Mouse (Mus musculus) stomach, embryonic 15.5 days (tissue): Measurements from ENCODE around the gene Rfx1. TPM values are rescaled to one million over a fixed set of nuclear protein-coding genes. Genes with fewer than 3 reads are reported as not detected.

ENCODE experiments used
- ATAC-seq: fragments of 200-750 bp; cut with Nextera tagmentation; 2 replicates; pipeline ENCODE4 v1.8.0; 2017; ENCODE audit warnings: low read depth, moderate number of reproducible peaks, moderate TSS enrichment; ENCODE audit not compliant: insufficient read depth, low FRiP score
- H3K27ac ChIP-seq: fragments of 300-500 bp; sonication (generic); 2 replicates; pipeline ENCODE4 v1.5.1; 2015; ENCODE audit warnings: mild to moderate bottlenecking, inconsistent platforms
- H3K27me3 ChIP-seq: fragments of 300-500 bp; sonication (generic); replicated peaks from 2 replicates; pipeline ENCODE4 v1.6.1; 2015; ENCODE audit warnings: inconsistent platforms
- H3K36me3 ChIP-seq: fragments of 300-500 bp; sonication (generic); 2 replicates; pipeline ENCODE4 v1.6.1; 2015; ENCODE audit warnings: inconsistent platforms
- H3K4me1 ChIP-seq: fragments of 300-500 bp; sonication (generic); 2 replicates; pipeline ENCODE4 v1.6.1; 2015; ENCODE audit warnings: inconsistent platforms
- H3K4me2 ChIP-seq: fragments of 300-500 bp; sonication (generic); 2 replicates; pipeline ENCODE4 v1.6.1; 2015; ENCODE audit warnings: mild to moderate bottlenecking, inconsistent platforms
- H3K4me3 ChIP-seq: fragments of 300-500 bp; sonication (generic); replicated peaks from 2 replicates; pipeline ENCODE4 v1.5.1; 2015; ENCODE audit warnings: inconsistent platforms
- H3K9ac ChIP-seq: fragments of 300-500 bp; sonication (generic); 2 replicates; pipeline ENCODE4 v1.6.1; 2015; ENCODE audit warnings: inconsistent platforms
- H3K9me3 ChIP-seq: fragments of 300-500 bp; sonication (generic); 2 replicates; pipeline ENCODE4 v1.6.1; 2016; ENCODE audit warnings: inconsistent platforms
- WGBS: fragments of 180-500 bp; shearing (Covaris S2); methylation state at CpG from one replicate; pipeline ENCODE4 v1.1.7; 2015; 5-methylcytosine and 5-hydroxymethylcytosine counted together
- polyA plus RNA-seq: library from polyadenylated mRNA; unstranded; fragments of >200 nt; fragmentation: Nextera tagmentation; extraction: Ambion mirVana; gene quantifications from 2 replicates; pipeline ENCODE4 v1.2.1, GENCODE M21; 2015

Rfx1 gene
- polyA plus RNA-seq, 1 experiment from 2014 or later: 8.0 TPM

DNA sequence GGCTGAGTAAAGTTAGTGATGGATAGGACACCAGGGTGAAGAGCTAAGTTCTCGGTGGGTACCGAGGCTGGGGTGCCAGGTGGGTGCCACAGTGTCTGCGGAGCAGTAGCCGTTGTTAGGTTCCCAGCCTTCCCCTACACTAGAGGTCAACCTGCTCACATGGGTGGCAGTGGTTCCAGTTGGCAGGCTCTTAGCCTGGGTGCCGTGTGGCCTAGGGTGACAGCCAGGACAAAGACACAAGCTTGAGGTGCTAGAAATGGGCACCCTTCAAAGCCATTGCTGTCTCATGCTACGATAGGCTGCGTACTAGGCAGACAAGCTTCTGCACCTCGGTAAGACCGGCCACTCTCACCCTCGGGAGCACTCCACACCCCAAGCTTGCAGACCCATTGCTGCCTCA, 5.7 kb downstream of the Rfx1 start:
- no peak for ATAC-seq
- Histone ChIP-seq H3K4me2 (no peak overlapping the region), H3K4me3 (no peak overlapping the region), H3K4me1 (peaks cover 48% of the 10 kb centered on the region), H3K36me3 (peaks cover 3% of the 10 kb centered on the region; the same call in 1 of the 2 replicates), H3K9ac (no peak overlapping the region), H3K27me3 (no peaks in the 10 kb centered on the region), H3K27ac (no peak overlapping the region), H3K9me3 (no peaks in the 10 kb centered on the region)
- 88% methylated on average over 10 of the region's 10 CpGs for WGBS

DNA sequence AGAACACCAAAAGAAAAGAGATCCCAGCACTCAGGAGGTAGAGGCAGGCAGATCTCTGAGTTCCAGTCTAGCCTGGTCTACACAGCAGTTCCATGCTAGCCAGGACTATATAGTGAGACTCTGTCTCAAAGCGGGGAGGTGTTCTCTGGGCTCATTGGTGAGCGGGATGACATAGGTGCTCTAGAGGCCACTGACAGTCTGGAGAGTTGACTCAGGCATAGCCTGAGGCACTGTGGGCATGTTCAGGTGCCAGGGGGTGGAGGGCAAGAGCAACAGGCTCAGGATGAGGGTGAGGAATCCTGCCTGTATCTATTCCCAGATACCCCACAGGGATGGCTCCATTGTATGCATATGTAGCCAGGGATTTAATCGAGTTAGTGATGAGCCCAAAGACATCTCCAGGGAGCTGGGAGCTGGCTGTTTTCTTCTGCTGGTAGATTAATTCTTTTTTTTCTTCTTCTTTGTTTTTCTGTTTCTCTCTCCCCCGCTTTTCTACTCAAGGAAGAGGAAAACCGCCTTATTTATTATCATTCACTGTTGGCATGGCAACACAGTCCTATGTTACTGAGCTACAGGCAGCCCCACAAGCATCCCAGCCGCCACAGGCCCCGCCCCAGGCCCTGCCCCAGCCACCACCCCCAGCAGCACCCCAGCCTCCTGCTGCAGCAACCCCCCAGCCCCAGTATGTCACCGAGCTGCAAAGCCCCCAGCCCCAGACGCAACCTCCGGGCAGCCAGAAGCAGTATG, 6.8 kb downstream of the Rfx1 start:
- H3K4me3 ChIP-seq: no peak overlapping the region
- H3K27ac ChIP-seq: no peak overlapping the region
- H3K27me3 ChIP-seq: no peaks in the 10 kb centered on the region
- ATAC-seq: no peak
- H3K36me3 ChIP-seq: peaks cover 3% of the 10 kb centered on the region; the same call in 1 of the 2 replicates
- no peak overlapping the region for H3K9ac ChIP-seq
- no peak overlapping the region for H3K4me2 ChIP-seq
- H3K4me1 ChIP-seq: peaks cover 38% of the 10 kb centered on the region
- no peaks in the 10 kb centered on the region for H3K9me3 ChIP-seq
- WGBS: 63% methylated on average over 10 of the region's 10 CpGs

DNA sequence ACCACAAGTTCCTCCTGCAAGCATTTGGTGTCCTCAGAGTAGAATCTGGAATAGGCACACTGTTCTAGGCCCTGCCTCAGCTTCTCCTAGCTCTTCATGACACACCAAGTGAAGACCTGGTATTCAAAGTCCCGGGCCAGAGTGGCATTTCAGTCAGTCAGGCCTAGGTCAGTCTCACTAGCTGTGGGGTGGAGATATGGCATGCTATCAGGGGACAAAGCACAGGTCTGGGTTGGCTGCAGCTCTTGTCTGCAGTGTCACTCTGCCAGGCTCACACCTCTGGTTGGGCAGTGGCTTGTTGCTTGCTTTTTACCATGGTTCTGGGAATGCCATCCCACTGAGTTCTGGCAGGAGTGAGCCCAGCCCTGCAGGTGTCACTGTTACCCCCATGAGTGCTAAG, 9.8 kb downstream of the Rfx1 start:
- no peaks in the 10 kb centered on the region for H3K9me3 ChIP-seq
- H3K27me3 ChIP-seq: no peaks in the 10 kb centered on the region
- WGBS: 84% methylated on average over 1 of the region's 1 CpGs
- no peak overlapping the region for H3K27ac ChIP-seq
- H3K9ac ChIP-seq: no peak overlapping the region
- peaks cover 15% of the 10 kb centered on the region for H3K36me3 ChIP-seq
- no peak overlapping the region for H3K4me2 ChIP-seq
- H3K4me1 ChIP-seq: peaks cover 19% of the 10 kb centered on the region
- no peak overlapping the region for H3K4me3 ChIP-seq
- ATAC-seq: no peak

DNA sequence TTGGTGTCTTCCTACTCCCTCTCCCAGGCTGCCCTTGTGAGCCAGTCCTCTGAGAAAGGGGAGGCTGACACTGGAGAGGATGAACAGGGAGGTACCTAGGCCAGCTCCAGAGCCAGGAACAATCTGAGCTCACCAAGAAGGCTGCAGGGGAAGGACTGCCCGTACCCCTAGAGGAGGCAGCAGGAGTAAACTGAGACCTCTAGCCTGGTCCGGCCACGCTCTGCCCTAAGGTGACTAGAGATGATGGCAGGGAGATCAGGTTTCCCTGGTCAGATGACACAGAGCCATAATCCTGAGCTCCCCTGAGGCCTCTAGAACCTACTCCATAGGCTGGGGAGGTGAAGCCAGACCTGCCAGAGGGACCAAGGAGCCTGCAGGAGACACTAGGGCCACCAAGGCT, 10.2 kb downstream of the Rfx1 start:
- 72% methylated on average over 3 of the region's 3 CpGs for WGBS
- Histone ChIP-seq H3K27ac (no peak overlapping the region), H3K4me1 (peaks cover 15% of the 10 kb centered on the region; the same call in 1 of the 2 replicates), H3K9ac (no peak overlapping the region), H3K4me3 (no peak overlapping the region), H3K9me3 (no peaks in the 10 kb centered on the region), H3K36me3 (peaks cover 16% of the 10 kb centered on the region), H3K4me2 (no peak overlapping the region), H3K27me3 (no peaks in the 10 kb centered on the region)
- no peak for ATAC-seq

DNA sequence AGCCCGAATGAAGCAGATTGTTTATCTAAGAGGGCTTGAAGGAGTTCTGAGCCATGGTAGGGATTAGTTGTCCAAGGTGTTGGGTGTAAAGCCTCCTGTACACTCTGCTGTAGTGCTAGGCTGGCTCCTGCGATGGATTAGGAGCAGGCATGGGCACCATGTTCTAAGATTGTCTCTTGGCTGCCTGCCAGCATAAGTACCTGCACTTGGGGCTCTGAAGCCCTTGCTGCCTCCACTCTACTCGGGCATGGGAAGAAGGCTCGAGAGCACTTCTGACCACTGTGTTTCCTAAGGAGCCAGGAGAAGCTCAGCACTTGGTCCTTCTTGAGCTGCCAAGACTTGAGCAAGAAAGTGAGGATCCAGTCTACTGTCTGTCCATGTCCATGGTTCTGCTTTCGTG, 12.6 kb downstream of the Rfx1 start:
- H3K36me3 ChIP-seq: peaks cover 31% of the 10 kb centered on the region
- no peaks in the 10 kb centered on the region for H3K9me3 ChIP-seq
- H3K27ac ChIP-seq: no peak overlapping the region
- H3K4me2 ChIP-seq: no peak overlapping the region
- no peak for ATAC-seq
- WGBS: 74% methylated on average over 5 of the region's 5 CpGs
- H3K4me3 ChIP-seq: no peak overlapping the region
- H3K4me1 ChIP-seq: 0 out of 2 replicates have a peak, but pooled peaks cover 3% of the 10 kb centered on the region
- H3K9ac ChIP-seq: no peak overlapping the region
- no peaks in the 10 kb centered on the region for H3K27me3 ChIP-seq

DNA sequence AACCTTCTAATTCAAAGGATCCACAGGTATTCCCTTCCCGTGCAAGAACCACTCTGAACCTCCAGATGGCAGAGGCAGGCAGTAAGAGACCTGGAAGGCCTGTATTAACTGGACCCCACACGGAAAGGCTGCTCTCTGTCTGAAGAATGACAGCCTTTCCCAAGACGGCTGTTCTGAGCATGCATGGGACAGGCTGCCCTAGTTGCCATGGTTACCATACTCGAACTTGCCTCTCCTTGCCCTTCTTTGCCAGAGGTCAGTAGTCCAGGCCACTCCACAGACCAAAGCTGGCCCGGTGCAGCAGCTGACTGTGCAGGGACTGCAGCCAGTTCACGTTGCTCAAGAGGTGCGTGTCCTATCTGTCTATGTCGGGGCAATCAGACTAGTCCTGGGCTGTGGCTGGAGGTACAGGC, 17.2 kb downstream of the Rfx1 start:
- H3K27me3 ChIP-seq: no peaks in the 10 kb centered on the region
- H3K9ac ChIP-seq: no peak overlapping the region
- 0 out of 2 replicates have a peak, but pooled peaks cover 3% of the 10 kb centered on the region for H3K4me1 ChIP-seq
- 35% methylated on average over 8 of the region's 8 CpGs for WGBS
- no peaks in the 10 kb centered on the region for H3K9me3 ChIP-seq
- no peak overlapping the region for H3K27ac ChIP-seq
- H3K4me3 ChIP-seq: no peak overlapping the region
- no peak overlapping the region for H3K4me2 ChIP-seq
- peak; percentile 37; the same call in 1 of the 2 replicates for ATAC-seq
- H3K36me3 ChIP-seq: peaks cover 46% of the 10 kb centered on the region

DNA sequence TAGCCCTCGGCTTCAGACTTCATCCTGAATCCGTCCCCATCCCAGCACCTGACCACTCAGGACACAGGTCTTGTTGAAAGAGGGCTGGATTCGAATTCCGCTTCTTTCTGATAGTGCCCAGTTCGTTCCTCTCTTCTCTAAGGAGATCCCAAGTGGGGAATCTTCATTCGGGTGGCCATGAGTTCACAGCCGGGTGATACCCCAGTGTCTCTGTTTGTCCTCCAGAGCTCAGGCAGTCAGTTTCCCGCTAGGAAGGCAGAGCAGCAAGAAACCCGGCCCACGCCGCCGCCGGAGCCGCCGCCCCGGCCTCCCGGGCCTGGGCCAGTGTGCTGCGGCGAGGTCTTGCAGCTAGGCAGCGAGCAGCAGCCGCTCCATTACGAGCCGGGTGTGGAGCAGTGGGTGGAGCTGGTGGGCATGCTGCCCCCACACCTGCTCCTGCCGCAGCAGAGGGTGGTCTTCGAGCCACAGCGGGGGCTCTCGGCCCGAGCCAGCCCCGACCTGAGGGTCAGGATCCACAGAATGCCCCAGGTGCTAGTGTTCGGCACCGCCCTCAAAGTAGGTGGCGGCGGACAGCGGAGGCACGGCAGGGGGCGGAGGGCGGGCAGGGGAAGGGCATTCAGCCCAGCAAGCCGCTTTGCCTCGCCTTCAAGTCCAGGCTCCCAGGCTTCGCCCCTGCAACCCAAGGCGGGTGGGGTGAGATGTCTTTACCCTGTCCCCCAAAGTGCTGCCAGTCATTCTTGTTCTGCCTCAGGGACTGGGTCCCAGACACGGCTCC, 17.9 kb downstream of the Rfx1 start:
- no peak overlapping the region for H3K9ac ChIP-seq
- H3K9me3 ChIP-seq: no peaks in the 10 kb centered on the region
- no peak overlapping the region for H3K4me3 ChIP-seq
- ATAC-seq: no peak
- no peaks in the 10 kb centered on the region for H3K27me3 ChIP-seq
- no peak overlapping the region for H3K27ac ChIP-seq
- H3K4me1 ChIP-seq: 0 out of 2 replicates have a peak, but pooled peaks cover 3% of the 10 kb centered on the region
- H3K4me2 ChIP-seq: peak overlapping the region; percentile 30
- H3K36me3 ChIP-seq: peaks cover 46% of the 10 kb centered on the region
- WGBS: 57% methylated on average over 42 of the region's 42 CpGs

DNA sequence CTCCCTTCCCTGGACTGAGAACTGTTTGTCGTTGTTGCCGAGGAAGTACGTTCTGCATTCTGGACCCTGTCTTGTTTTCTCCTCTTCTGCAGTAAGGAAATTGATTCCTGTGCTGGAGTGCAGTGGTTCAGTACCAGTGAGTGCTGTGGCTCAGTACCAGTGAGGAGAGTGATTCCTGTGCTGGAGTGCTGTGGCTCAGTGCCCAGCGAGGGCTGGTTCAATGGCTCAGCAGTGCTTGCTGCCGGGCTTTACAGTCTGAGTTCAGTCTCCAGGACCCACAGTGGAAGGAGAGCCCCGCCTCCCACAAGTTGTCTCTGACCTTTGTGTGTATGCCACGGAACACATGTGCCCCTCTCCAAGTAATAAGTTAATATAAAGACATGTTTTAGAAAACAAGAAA, 20.5 kb downstream of the Rfx1 start:
- WGBS: 89% methylated on average over 7 of the region's 7 CpGs
- Histone ChIP-seq H3K4me1 (0 out of 2 replicates have a peak, but pooled peaks cover 3% of the 10 kb centered on the region), H3K9me3 (no peaks in the 10 kb centered on the region), H3K4me2 (no peak overlapping the region), H3K9ac (no peak overlapping the region), H3K27ac (no peak overlapping the region), H3K27me3 (no peaks in the 10 kb centered on the region), H3K36me3 (peaks cover 37% of the 10 kb centered on the region), H3K4me3 (no peak overlapping the region)
- no peak for ATAC-seq

DNA sequence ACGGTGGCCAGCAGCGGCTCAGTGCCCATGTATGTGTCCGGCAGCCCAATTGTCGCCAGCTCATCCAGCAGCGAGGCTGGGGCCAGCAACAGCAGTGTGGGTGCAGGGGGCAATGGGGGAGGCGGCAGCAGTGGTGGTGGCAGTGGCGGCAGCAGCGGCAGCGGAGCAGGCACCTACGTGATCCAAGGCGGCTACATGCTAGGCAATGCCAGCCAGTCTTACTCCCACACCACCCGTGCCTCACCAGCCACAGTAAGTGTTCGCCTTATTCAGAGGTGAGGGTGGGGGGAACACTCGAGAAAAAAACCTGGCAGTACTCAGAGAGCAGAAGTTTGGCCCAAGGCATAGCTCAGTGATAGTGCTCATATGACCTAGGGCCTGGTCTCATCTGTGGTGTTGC, 21.2 kb downstream of the Rfx1 start:
- ATAC-seq: no peak
- Histone ChIP-seq H3K36me3 (peaks cover 36% of the 10 kb centered on the region), H3K27me3 (no peaks in the 10 kb centered on the region), H3K9me3 (no peaks in the 10 kb centered on the region), H3K4me3 (no peak overlapping the region), H3K4me1 (0 out of 2 replicates have a peak, but pooled peaks cover 3% of the 10 kb centered on the region), H3K4me2 (no peak overlapping the region), H3K27ac (no peak overlapping the region), H3K9ac (no peak overlapping the region)
- 95% methylated on average over 14 of the region's 14 CpGs for WGBS

DNA sequence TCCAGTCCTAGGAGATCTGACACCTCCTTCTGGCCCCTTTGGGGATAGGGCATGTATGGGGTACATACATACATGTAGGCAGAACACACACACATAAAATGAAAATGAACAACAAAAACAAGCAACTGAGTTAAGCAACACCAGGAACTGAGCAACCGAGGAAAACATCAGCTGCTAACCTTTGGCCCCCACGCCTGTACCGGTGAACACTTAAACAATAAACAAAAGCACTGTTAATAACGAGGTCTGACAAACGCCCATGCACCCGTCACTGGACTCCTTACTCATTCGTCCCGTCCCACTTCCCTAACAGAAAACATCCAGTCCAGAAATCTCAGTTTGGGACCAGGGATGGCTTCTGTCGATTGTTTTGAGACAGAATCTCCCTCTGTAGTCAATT, 22.6 kb downstream of the Rfx1 start:
- Histone ChIP-seq H3K4me2 (no peak overlapping the region), H3K27me3 (no peaks in the 10 kb centered on the region), H3K27ac (no peak overlapping the region), H3K9ac (no peak overlapping the region), H3K4me3 (no peak overlapping the region), H3K36me3 (peaks cover 42% of the 10 kb centered on the region), H3K4me1 (no peaks in the 10 kb centered on the region), H3K9me3 (no peaks in the 10 kb centered on the region)
- no peak for ATAC-seq
- WGBS: 67% methylated on average over 9 of the region's 9 CpGs

DNA sequence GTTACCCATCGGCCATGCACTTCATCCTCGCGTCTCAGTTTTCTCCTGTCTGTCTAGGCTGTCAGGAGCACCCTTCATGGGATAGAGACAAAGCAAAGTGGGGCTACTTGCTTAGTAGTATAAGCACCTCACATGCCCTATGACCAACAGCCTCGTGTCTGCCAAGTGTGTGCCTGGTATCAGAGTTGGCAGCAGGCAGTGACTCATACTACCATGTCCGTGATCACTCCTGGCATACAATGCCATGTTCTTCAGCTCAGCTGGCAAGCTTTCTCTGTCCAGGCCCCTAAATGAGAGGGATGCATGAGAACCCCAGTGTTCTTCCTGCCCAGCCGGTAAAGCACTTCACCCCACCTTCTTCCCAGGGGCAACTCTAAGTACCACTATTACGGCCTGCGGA, 24.0 kb downstream of the Rfx1 start:
- Histone ChIP-seq H3K27me3 (no peaks in the 10 kb centered on the region), H3K4me2 (no peak overlapping the region), H3K36me3 (peaks cover 53% of the 10 kb centered on the region), H3K4me1 (no peaks in the 10 kb centered on the region), H3K4me3 (no peak overlapping the region), H3K27ac (no peak overlapping the region), H3K9me3 (no peaks in the 10 kb centered on the region), H3K9ac (no peak overlapping the region)
- WGBS: 84% methylated on average over 8 of the region's 8 CpGs
- ATAC-seq: no peak

DNA sequence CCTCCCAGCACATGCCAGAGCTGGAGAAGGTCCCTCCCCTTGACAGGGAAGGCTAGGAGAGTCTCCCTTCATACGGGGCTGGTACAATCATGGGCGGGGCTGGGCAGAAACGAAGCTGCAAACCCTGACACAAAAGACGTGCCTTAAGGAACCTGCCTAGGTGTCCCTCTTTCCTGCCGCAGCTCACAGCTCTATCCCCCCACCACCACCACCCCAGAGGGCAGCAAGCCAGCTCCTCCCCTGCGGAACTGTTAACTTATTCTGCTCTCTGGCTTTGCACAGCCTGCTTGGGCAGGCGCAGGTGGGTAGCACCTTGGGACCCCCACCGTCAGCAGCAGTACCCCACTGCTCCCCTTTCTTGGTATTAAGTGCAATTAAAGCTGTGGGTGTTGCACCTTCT, 29.4 kb downstream of the Rfx1 start:
- no peaks in the 10 kb centered on the region for H3K9me3 ChIP-seq
- H3K4me1 ChIP-seq: no peaks in the 10 kb centered on the region
- H3K27me3 ChIP-seq: no peaks in the 10 kb centered on the region
- H3K9ac ChIP-seq: no peak overlapping the region
- H3K4me3 ChIP-seq: no peak overlapping the region
- H3K27ac ChIP-seq: no peak overlapping the region
- H3K4me2 ChIP-seq: no peak overlapping the region
- H3K36me3 ChIP-seq: peaks cover 61% of the 10 kb centered on the region
- ATAC-seq: no peak
- WGBS: 65% methylated on average over 8 of the region's 8 CpGs
